Mouse (Mus musculus) erythroid progenitor cell, adult 5-6 weeks (primary cell): Measurements from ENCODE around the gene Adamts5. TPM values are rescaled to one million over a fixed set of nuclear protein-coding genes. Genes with fewer than 3 reads are reported as not detected.

ENCODE experiments used
- ATAC-seq: replicated peaks from 2 replicates; pipeline ENCODE4 v1.8.0; 2016; ENCODE audit warnings: moderate number of reproducible peaks, mild to moderate bottlenecking, moderate TSS enrichment, inconsistent platforms; ENCODE audit not compliant: poor library complexity, low FRiP score, severe bottlenecking
- total RNA-seq, 2 experiments: library from RNA; stranded (forward) in 1 of 2; stranded (reverse) in 1 of 2; fragments of 150-400 nt in 1 of 2; fragments of 186-747, 209-891 nt in 1 of 2; gene quantifications; 2 replicates each; pipeline versions ENCODE4 v1.2.3 to v1.2.4; 2015 to 2017; ENCODE audit warnings: low replicate concordance in 2 of 2

The Adamts5 gene
- total RNA-seq, 2 experiments from 2014 or later: not detected

- no peak for ATAC-seq
Measured at GRCm38 (mm10) chr16:85827066-85827465, 74.6 kb downstream of the Adamts5 start.

DNA sequence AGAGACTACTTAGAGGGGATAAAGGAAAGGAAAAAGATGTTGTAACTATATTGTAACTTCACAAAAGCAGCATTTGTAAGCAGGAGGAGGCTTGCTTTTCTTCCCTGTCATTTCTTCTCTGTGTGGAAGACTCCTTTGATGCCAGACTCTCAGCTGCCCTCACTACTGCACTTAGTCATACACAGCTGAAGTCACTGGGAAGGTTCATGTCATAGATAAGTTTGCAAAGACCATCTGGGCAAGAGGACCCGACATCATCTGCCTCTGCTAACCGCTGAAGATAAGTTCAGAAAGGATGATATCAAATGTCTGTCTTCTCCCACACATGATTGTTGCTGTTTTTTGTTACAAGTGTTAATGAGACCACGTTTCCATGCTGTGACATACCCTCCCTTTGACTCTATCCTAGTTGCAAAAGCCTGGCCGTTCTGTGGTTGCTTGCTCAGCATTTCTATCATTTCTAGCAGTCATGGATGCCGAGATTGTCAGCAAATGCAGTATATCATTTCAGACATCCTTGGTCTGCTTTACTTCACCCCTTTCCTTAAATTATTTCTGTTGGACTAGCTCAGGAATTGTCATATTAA lies 79.2 kb downstream of the Adamts5 start:
- ATAC-seq: no peak

DNA sequence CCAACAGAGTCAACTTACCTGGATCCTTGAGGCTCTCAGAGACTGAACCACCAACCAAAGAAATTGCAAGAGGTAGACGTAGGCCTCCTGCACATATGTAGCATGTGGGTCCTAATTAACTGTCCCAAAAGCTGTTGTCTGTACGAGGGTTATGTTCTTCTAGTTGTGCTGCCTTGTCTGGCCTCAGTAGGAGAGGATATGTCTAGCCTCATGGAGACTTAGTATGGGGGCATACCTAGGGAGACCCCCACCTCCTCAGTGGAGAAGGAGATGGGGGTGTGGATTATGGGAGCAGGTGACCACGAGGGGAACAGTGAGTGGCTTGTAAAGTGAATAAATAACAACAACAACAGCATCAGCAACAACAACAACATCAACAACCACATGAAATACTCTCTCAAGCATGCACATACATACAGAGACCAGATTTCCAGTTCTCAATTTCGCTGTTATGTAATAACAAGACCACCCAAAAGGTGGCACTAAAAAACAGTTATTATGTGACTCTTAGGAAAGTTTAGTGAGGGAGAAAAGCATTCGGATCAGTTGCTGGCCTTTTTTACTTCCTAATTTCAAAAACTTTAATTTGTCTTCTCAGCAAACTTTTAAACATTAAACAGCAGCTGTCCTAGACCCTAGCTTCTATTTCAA lies 81.7 kb downstream of the Adamts5 start:
- no peak for ATAC-seq

- no peak for ATAC-seq
Measured at GRCm38 (mm10) chr16:85814116-85814515, 87.5 kb downstream of the Adamts5 start.

DNA sequence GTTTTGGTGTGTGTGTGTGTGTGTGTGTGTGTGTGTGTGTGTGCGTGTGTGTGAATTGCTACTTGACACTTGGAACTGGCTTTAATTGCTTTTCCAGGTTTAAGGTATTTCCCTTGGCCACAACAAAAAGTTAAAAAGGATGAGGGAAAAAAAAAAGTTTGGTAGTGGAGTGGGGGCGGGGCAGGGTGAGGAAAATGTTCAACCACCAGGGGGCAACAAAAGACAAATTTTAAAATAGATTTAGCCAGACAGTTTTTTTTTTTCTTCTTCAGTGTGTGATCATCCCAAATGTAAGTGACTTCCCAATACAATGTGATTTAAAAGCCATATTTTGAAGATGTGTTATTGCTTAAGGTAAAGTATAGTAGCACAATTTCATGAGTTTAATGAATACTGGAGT lies 94.0 kb downstream of the Adamts5 start:
- ATAC-seq: no peak

GRCm38 (mm10) chr16:85807072-85807471 lies 94.6 kb downstream of the Adamts5 start:
- ATAC-seq: no peak

Other genes with a start within 250 kb of the Adamts5 start
- 0.36 TPM in 1 of 2 replicates, not detected in the other for gene Adamts1, start 98.7 kb downstream of the Adamts5 start, total RNA-seq (2015; ENCODE audit: low replicate concordance)
- 0.38 TPM in 1 of 2 replicates, not detected in the other for gene Adamts1, start 98.7 kb downstream of the Adamts5 start, total RNA-seq (2017; ENCODE audit: low replicate concordance)